Mouse (Mus musculus) ES-Bruce4 (cell line): Measurements from ENCODE around the gene Eif3i.

Experiments used
- CTCF ChIP-seq: IDR thresholded peaks from one replicate; pipeline ENCODE4 v1.8.1; 2011; ENCODE audit warnings: low read depth, low read length
- EP300 ChIP-seq: IDR thresholded peaks from 2 replicates; pipeline ENCODE4 v1.6.1; 2011; ENCODE audit warnings: low read depth, low read length; ENCODE audit not compliant: insufficient read depth
- POLR2A ChIP-seq: IDR thresholded peaks from one replicate; pipeline ENCODE4 v1.8.1; 2011; ENCODE audit warnings: low read length; ENCODE audit not compliant: insufficient read depth

DNA sequence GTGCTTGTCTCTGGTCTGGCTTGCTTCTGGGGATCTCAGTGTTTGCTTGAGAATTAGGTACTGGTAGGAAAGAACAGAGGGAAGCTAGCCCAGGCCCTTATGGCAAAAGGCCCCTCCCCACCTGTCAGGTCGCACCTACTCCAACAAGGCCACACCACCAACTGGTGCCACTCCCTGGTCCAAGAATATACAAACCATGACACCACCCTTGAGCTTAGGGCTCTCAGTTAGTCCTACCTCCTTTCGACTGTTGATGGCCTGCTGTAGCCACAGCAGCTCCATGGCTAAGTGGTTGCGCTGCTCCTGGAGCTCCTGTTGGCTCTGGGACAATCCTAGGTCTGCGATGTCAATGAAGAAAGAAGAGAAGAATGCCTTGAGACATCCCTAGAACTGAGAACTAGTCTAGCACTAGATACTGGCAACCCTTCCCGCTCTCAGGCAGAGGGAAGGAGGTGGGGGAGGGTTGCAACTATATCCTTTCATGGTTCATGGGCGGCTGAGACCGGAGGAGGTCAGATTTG lies 16.7 kb upstream of the Eif3i start:
- TF ChIP-seq CTCF (no peak), POLR2A (no peak), EP300 (no peak)
